Mouse (Mus musculus): Measurements from ENCODE around the gene Fut7.

Gene Fut7

GRCm38 (mm10) chr2:25425481-25425880, 2.4 kb downstream of the Fut7 start:
- no peak for DNase-seq (ENCODE audit: low spot score)

- DNase-seq (ENCODE audit: low spot score) = no peak
Measured at GRCm38 (mm10) chr2:25426721-25427191, 3.7 kb downstream of the Fut7 start.

GRCm38 (mm10) chr2:25427256-25427655, 4.2 kb downstream of the Fut7 start:
- DNase-seq (ENCODE audit: low spot score) = no peak

GRCm38 (mm10) chr2:25428442-25429236, 5.6 kb downstream of the Fut7 start, which contains the start of gene Abca2:
TSS of gene Abca2 (plus strand) at chr2:25428703.
- peak; percentile 89 for DNase-seq (ENCODE audit: low spot score)

- DNase-seq (ENCODE audit: low spot score) = no peak
Measured at GRCm38 (mm10) chr2:25429435-25430180, 6.5 kb downstream of the Fut7 start.

- no peak for DNase-seq (ENCODE audit: low spot score)
Measured at GRCm38 (mm10) chr2:25430395-25431233, 7.5 kb downstream of the Fut7 start.

- no peak for DNase-seq (ENCODE audit: low spot score)
Measured at GRCm38 (mm10) chr2:25431308-25431855, 8.3 kb downstream of the Fut7 start.

- DNase-seq (ENCODE audit: low spot score) = no peak
Measured at GRCm38 (mm10) chr2:25432326-25433098, 9.4 kb downstream of the Fut7 start.

- no peak for DNase-seq (ENCODE audit: low spot score)
Measured at GRCm38 (mm10) chr2:25433101-25433500, 10.0 kb downstream of the Fut7 start.

- no peak for DNase-seq (ENCODE audit: low spot score)
Measured at GRCm38 (mm10) chr2:25434292-25434691, 11.2 kb downstream of the Fut7 start.

- DNase-seq (ENCODE audit: low spot score) = no peak
Measured at GRCm38 (mm10) chr2:25436286-25436820, 13.3 kb downstream of the Fut7 start.

GRCm38 (mm10) chr2:25441067-25441466, 18.0 kb downstream of the Fut7 start:
- DNase-seq (ENCODE audit: low spot score) = no peak

GRCm38 (mm10) chr2:25442682-25443081, 19.6 kb downstream of the Fut7 start:
- DNase-seq (ENCODE audit: low spot score) = no peak

GRCm38 (mm10) chr2:25450853-25451647, 28.0 kb downstream of the Fut7 start:
- no peak for DNase-seq (ENCODE audit: low spot score)

- DNase-seq (ENCODE audit: low spot score) = no peak
Measured at GRCm38 (mm10) chr2:25452951-25453350, 29.9 kb downstream of the Fut7 start.

GRCm38 (mm10) chr2:25456205-25456953, 33.3 kb downstream of the Fut7 start, which contains the start of gene Clic3:
TSS of gene Clic3 (plus strand) at chr2:25456838.
- no peak for DNase-seq (ENCODE audit: low spot score)

GRCm38 (mm10) chr2:25457022-25457896, 34.2 kb downstream of the Fut7 start:
- no peak for DNase-seq (ENCODE audit: low spot score)

- DNase-seq (ENCODE audit: low spot score) = no peak
Measured at GRCm38 (mm10) chr2:25458911-25459310, 35.8 kb downstream of the Fut7 start.
